17 mouse cellular contexts compared by ENCODE assay signal in the genomic region with DNA sequence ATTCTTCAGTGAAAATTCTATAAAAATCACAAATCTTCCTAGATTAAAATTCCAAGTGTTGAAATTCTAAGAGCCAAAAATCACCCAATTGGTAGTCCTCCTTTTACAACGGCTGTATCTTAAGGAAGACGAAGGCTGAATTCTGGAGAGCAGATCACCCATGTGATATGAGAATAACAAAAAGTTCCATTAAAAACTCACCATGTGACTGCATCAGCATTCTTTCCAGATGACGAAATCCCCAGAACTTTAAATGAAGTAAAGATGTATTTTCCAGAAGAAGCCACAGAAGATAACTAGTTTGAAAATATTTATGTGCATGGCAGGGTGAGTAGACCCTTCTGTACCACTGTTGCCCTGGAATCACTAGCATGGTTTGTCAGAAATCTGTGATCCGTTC.
"Had no signal": no experiment of that assay in that cellular context is flagged by ENCODE, and none has a peak within 500 bp of the region (broad histone marks: within the 10 kb centered on the region; RNA-seq: fewer than 3 reads in every experiment).

No protein-coding gene starts in this region.

- H3K27me3 ChIP-seq: lung, embryonic 15.5 days; megakaryocyte, embryonic 14.5 days; midbrain, embryonic 12.5 days; midbrain, embryonic 15.5 days; neural tube, embryonic 12.5 days; stomach, embryonic 15.5 days had no signal

- H3K4me3 ChIP-seq: lung, embryonic 15.5 days; megakaryocyte, embryonic 14.5 days; midbrain, embryonic 12.5 days; midbrain, embryonic 15.5 days; neural tube, embryonic 12.5 days; stomach, embryonic 15.5 days had no signal

- H3K27ac ChIP-seq: lung, embryonic 15.5 days; macrophage; midbrain, embryonic 12.5 days; midbrain, embryonic 15.5 days; neural tube, embryonic 12.5 days; stomach, embryonic 15.5 days; stomach, postnatal 0 days had no signal

- H3K36me3 ChIP-seq: lung, embryonic 15.5 days; midbrain, embryonic 12.5 days; midbrain, embryonic 15.5 days; neural tube, embryonic 12.5 days; stomach, embryonic 15.5 days had no signal

- H3K4me2 ChIP-seq: lung, embryonic 15.5 days; midbrain, embryonic 12.5 days; midbrain, embryonic 15.5 days; neural tube, embryonic 12.5 days; stomach, embryonic 15.5 days had no signal

- H3K4me1 ChIP-seq: lung, embryonic 15.5 days; megakaryocyte, embryonic 14.5 days; midbrain, embryonic 12.5 days; midbrain, embryonic 15.5 days; neural tube, embryonic 12.5 days; stomach, embryonic 15.5 days had no signal

- H3K9ac ChIP-seq: liver, postnatal 0 days; lung, embryonic 15.5 days; midbrain, embryonic 12.5 days; midbrain, embryonic 15.5 days; neural tube, embryonic 12.5 days; stomach, embryonic 15.5 days had no signal

- H3K9me3 ChIP-seq: lung, embryonic 15.5 days; midbrain, embryonic 12.5 days; midbrain, embryonic 15.5 days; neural tube, embryonic 12.5 days; stomach, embryonic 15.5 days had no signal

- DNase-seq: liver, postnatal 0 days; lung, adult 2 months; lung, postnatal 14 days; lung, postnatal 36 days; right cerebral cortex, postnatal 14 days; thymus, adult 2 months; thymus, postnatal 25 days; thymus, postnatal 4 days had no signal

- ATAC-seq: liver, postnatal 0 days; lung, postnatal 0 days; midbrain, embryonic 15.5 days had no signal
